11 mouse cellular contexts compared by ENCODE assay signal in genomic region chr12:77501466-77502240, GRCm38 (mm10).
A peak's percentile ranks its signal among the peaks of the same experiment; 100 is the strongest.
DNase-seq lines count a peak whose midpoint lies in the region; ATAC-seq lines count a peak whose summit lies in the region.
"Had no signal": no experiment of that assay in that cellular context is flagged by ENCODE, and none has a peak within 500 bp of the region (broad histone marks: within the 10 kb centered on the region; RNA-seq: fewer than 3 reads in every experiment).

No protein-coding gene starts in this region.

- no peaks in the 10 kb centered on the region for H3K36me3 ChIP-seq in liver, embryonic 16.5 days (ENCODE audit: control insufficient read depth, insufficient read depth)
- no peaks in the 10 kb centered on the region for H3K36me3 ChIP-seq in liver, embryonic 12.5 days
- H3K36me3 ChIP-seq in intestine, embryonic 16.5 days (ENCODE audit: control insufficient read depth, insufficient read depth, low read length) = no peaks in the 10 kb centered on the region
- H3K36me3 ChIP-seq: liver, embryonic 13.5 days had no signal

- H3K9ac ChIP-seq in liver, embryonic 16.5 days (ENCODE audit: low read depth, low read length) = no peak overlapping the region
- H3K9ac ChIP-seq in liver, embryonic 12.5 days = no peak overlapping the region
- no peak overlapping the region for H3K9ac ChIP-seq in intestine, embryonic 16.5 days (ENCODE audit: low read depth, low read length)
- H3K9ac ChIP-seq: liver, embryonic 13.5 days had no signal

- H3K27me3 ChIP-seq in liver, embryonic 16.5 days (ENCODE audit: control insufficient read depth, insufficient read depth, low read depth, low read length) = no peaks in the 10 kb centered on the region
- H3K27me3 ChIP-seq in liver, embryonic 12.5 days (replicated peaks) = no peaks in the 10 kb centered on the region
- no peaks in the 10 kb centered on the region for H3K27me3 ChIP-seq in intestine, embryonic 16.5 days (replicated peaks; ENCODE audit: control insufficient read depth, insufficient read depth, low read length)
- H3K27me3 ChIP-seq: CH12.LX; liver, embryonic 13.5 days had no signal

- H3K4me1 ChIP-seq in liver, embryonic 16.5 days (ENCODE audit: control insufficient read depth, low read depth, low read length) = no peaks in the 10 kb centered on the region
- 0 out of 2 replicates have a peak, but pooled peaks cover 4% of the 10 kb centered on the region for H3K4me1 ChIP-seq in liver, embryonic 12.5 days
- no peaks in the 10 kb centered on the region for H3K4me1 ChIP-seq in intestine, embryonic 16.5 days (ENCODE audit: control insufficient read depth, insufficient read depth, low read length)

- DNase-seq in embryo, embryonic 9.5 days (ENCODE audit: extremely low spot score) = peak; percentile 27
- no peak for DNase-seq in embryo, embryonic 11 days
- peak; percentile 56 for DNase-seq in kidney, adult 18-20 months
- DNase-seq in ovary, postnatal 14 days (ENCODE audit: low spot score) = peak; percentile 6
- DNase-seq in B cell, adult 2 months = no peak
- DNase-seq: heart, postnatal 4 days; liver, embryonic 13.5 days had no signal

- H3K9me3 ChIP-seq in liver, embryonic 16.5 days (replicated peaks; ENCODE audit: control insufficient read depth, low read length) = no peaks in the 10 kb centered on the region
- H3K9me3 ChIP-seq in liver, embryonic 12.5 days (replicated peaks) = no peaks in the 10 kb centered on the region
- H3K9me3 ChIP-seq in intestine, embryonic 16.5 days (ENCODE audit: control insufficient read depth, low read length) = no peaks in the 10 kb centered on the region
- H3K9me3 ChIP-seq: liver, embryonic 13.5 days had no signal

- peak; percentile 75 for ATAC-seq in liver, embryonic 16.5 days (ENCODE audit: low read depth)
- ATAC-seq in liver, embryonic 12.5 days = no peak
- no peak for ATAC-seq in intestine, embryonic 16.5 days

- no peak overlapping the region for H3K4me2 ChIP-seq in liver, embryonic 16.5 days (ENCODE audit: low read depth, low read length)
- no peak overlapping the region for H3K4me2 ChIP-seq in liver, embryonic 12.5 days
- H3K4me2 ChIP-seq in intestine, embryonic 16.5 days (ENCODE audit: low read depth, low read length) = no peak overlapping the region
- H3K4me2 ChIP-seq: liver, embryonic 13.5 days had no signal

- H3K4me3 ChIP-seq in liver, embryonic 16.5 days (ENCODE audit: low read depth, low read length) = no peak overlapping the region
- no peak overlapping the region for H3K4me3 ChIP-seq in liver, embryonic 12.5 days
- no peak overlapping the region for H3K4me3 ChIP-seq in intestine, embryonic 16.5 days (ENCODE audit: low read length)
- H3K4me3 ChIP-seq: liver, embryonic 13.5 days had no signal

- WGBS in liver, embryonic 16.5 days (ENCODE audit: insufficient replicate concordance) = 47% methylated on average over 7 of the region's 7 CpGs
- WGBS in liver, embryonic 12.5 days (ENCODE audit: insufficient replicate concordance) = 40% methylated on average over 7 of the region's 7 CpGs
- whole genome bisulfite sequencing in intestine, embryonic 16.5 days = 47% methylated on average over 7 of the region's 7 CpGs

- H3K27ac ChIP-seq in liver, embryonic 16.5 days (ENCODE audit: low read length) = peak overlapping the region; percentile 38; the same call in 1 of the 2 replicates
- no peak overlapping the region for H3K27ac ChIP-seq in liver, embryonic 12.5 days
- no peak overlapping the region for H3K27ac ChIP-seq in intestine, embryonic 16.5 days (ENCODE audit: low read length)
- H3K27ac ChIP-seq: liver, embryonic 13.5 days had no signal

Comparison
In these comparisons a context has a peak if more than half of its experiments do, and no peak if none do; other contexts are left out.
1. DNase-seq: peak in embryo, embryonic 9.5 days (single experiment), kidney, adult 18-20 months (single experiment) and ovary, postnatal 14 days (single experiment); none in embryo, embryonic 11 days (single experiment) and B cell, adult 2 months (0 of 2).